Mouse (Mus musculus): Measurements from ENCODE around the gene Ppfia3. TPM values are rescaled to one million over a fixed set of nuclear protein-coding genes. Genes with fewer than 3 reads are reported as not detected.

Ppfia3 gene
- total and polyA plus RNA-seq, 3 experiments = 0.11 to 0.26 (median 0.14) TPM

GRCm38 (mm10) chr7:45346905-45347304 is 19.9 kb downstream of the Ppfia3 start:
- 66% methylated on average over 13 of the region's 13 CpGs for whole genome bisulfite sequencing
- H3K36me3 ChIP-seq (ENCODE audit: control insufficient read depth, insufficient read depth, low read length) = no peaks in the 10 kb centered on the region
- no peak overlapping the region for H3K27ac ChIP-seq
- H3K27me3 ChIP-seq (ENCODE audit: control insufficient read depth, insufficient read depth, low read length) = no peaks in the 10 kb centered on the region
- H3K79me2 ChIP-seq (replicated peaks; ENCODE audit: control insufficient read depth, insufficient read depth, low read length) = no peaks in the 10 kb centered on the region
- no peak overlapping the region for H3K9ac ChIP-seq (ENCODE audit: low read depth, low read length)
- no peak overlapping the region for H3K4me3 ChIP-seq
- intact Hi-C loops (cut with DNase I) = no loop called here
- H3K4me1 ChIP-seq (ENCODE audit: control insufficient read depth, insufficient read depth, low read length) = no peaks in the 10 kb centered on the region
- TF ChIP-seq EP300 (IDR thresholded peaks at IDR 0.05; ENCODE audit: insufficient read depth, low read depth, low read length) (no peak), POLR2A (IDR thresholded peaks at IDR 0.05; ENCODE audit: insufficient read depth, low read depth, low read length) (no peak), CTCF (IDR thresholded peaks at IDR 0.05) (no peak)
- no peak for DNase-seq

GRCm38 (mm10) chr7:45343543-45343942 is 23.3 kb downstream of the Ppfia3 start:
- Histone ChIP-seq H3K9ac (ENCODE audit: low read depth, low read length) (no peak overlapping the region), H3K4me3 (no peak overlapping the region), H3K4me1 (ENCODE audit: control insufficient read depth, insufficient read depth, low read length) (peaks cover 12% of the 10 kb centered on the region), H3K27ac (no peak overlapping the region), H3K79me2 (replicated peaks; ENCODE audit: control insufficient read depth, insufficient read depth, low read length) (no peaks in the 10 kb centered on the region), H3K27me3 (ENCODE audit: control insufficient read depth, insufficient read depth, low read length) (no peaks in the 10 kb centered on the region), H3K36me3 (ENCODE audit: control insufficient read depth, insufficient read depth, low read length) (no peaks in the 10 kb centered on the region)
- intact Hi-C loops (cut with DNase I) = loop anchor here (5.0 kb wide), 1 partner anchor 36 kb away; no protein-coding TSS in a partner anchor
- WGBS = 19% methylated on average over 13 of the region's 13 CpGs
- no peak for DNase-seq
- TF ChIP-seq POLR2A (IDR thresholded peaks at IDR 0.05; ENCODE audit: insufficient read depth, low read depth, low read length) (no peak), EP300 (IDR thresholded peaks at IDR 0.05; ENCODE audit: insufficient read depth, low read depth, low read length) (no peak), CTCF (IDR thresholded peaks at IDR 0.05) (peak; percentile 23)

- Histone ChIP-seq H3K79me2 (replicated peaks; ENCODE audit: control insufficient read depth, insufficient read depth, low read length) (no peaks in the 10 kb centered on the region), H3K9ac (ENCODE audit: low read depth, low read length) (no peak overlapping the region), H3K36me3 (ENCODE audit: control insufficient read depth, insufficient read depth, low read length) (no peaks in the 10 kb centered on the region), H3K4me3 (no peak overlapping the region), H3K27me3 (ENCODE audit: control insufficient read depth, insufficient read depth, low read length) (no peaks in the 10 kb centered on the region), H3K4me1 (ENCODE audit: control insufficient read depth, insufficient read depth, low read length) (peaks cover 13% of the 10 kb centered on the region), H3K27ac (no peak overlapping the region)
- TF ChIP-seq POLR2A (IDR thresholded peaks at IDR 0.05; ENCODE audit: insufficient read depth, low read depth, low read length) (no peak), EP300 (IDR thresholded peaks at IDR 0.05; ENCODE audit: insufficient read depth, low read depth, low read length) (no peak), CTCF (IDR thresholded peaks at IDR 0.05) (no peak)
- intact Hi-C loops (cut with DNase I) = loop anchor here (5.0 kb wide), 1 partner anchor 35 kb away; no protein-coding TSS in a partner anchor
- 90% methylated on average over 11 of the region's 11 CpGs for WGBS
- DNase-seq = no peak
Measured at GRCm38 (mm10) chr7:45342081-45342480, 24.7 kb downstream of the Ppfia3 start.

GRCm38 (mm10) chr7:45341303-45341702 is 25.5 kb downstream of the Ppfia3 start:
- WGBS = 4% methylated on average over 8 of the region's 8 CpGs
- H3K79me2 ChIP-seq (replicated peaks; ENCODE audit: control insufficient read depth, insufficient read depth, low read length) = no peaks in the 10 kb centered on the region
- TF ChIP-seq CTCF (IDR thresholded peaks at IDR 0.05) (peak; percentile 81), EP300 (IDR thresholded peaks at IDR 0.05; ENCODE audit: insufficient read depth, low read depth, low read length) (0 out of 2 replicates have a peak, but pooled peaks have one; percentile 41), POLR2A (IDR thresholded peaks at IDR 0.05; ENCODE audit: insufficient read depth, low read depth, low read length) (0 out of 2 replicates have a peak, but pooled peaks have one; percentile 9)
- DNase-seq = peak; percentile 68 to 73
- H3K27ac ChIP-seq = no peak overlapping the region; the same call in 1 of the 2 replicates
- H3K4me1 ChIP-seq (ENCODE audit: control insufficient read depth, insufficient read depth, low read length) = peaks cover 13% of the 10 kb centered on the region
- H3K4me3 ChIP-seq = no peak overlapping the region
- no peaks in the 10 kb centered on the region for H3K36me3 ChIP-seq (ENCODE audit: control insufficient read depth, insufficient read depth, low read length)
- H3K9ac ChIP-seq (ENCODE audit: low read depth, low read length) = no peak overlapping the region
- no peaks in the 10 kb centered on the region for H3K27me3 ChIP-seq (ENCODE audit: control insufficient read depth, insufficient read depth, low read length)
- intact Hi-C loops (cut with DNase I) = loop anchor here (5.0 kb wide), 1 partner anchor 34 kb away; no protein-coding TSS in a partner anchor

- no peaks in the 10 kb centered on the region for H3K36me3 ChIP-seq (ENCODE audit: control insufficient read depth, insufficient read depth, low read length)
- H3K9ac ChIP-seq (ENCODE audit: low read depth, low read length) = no peak overlapping the region
- H3K27me3 ChIP-seq (ENCODE audit: control insufficient read depth, insufficient read depth, low read length) = no peaks in the 10 kb centered on the region
- peaks cover 13% of the 10 kb centered on the region for H3K4me1 ChIP-seq (ENCODE audit: control insufficient read depth, insufficient read depth, low read length)
- 2% methylated on average over 11 of the region's 11 CpGs for WGBS
- intact Hi-C loops (cut with DNase I) = loop anchor here (5.0 kb wide), 1 partner anchor 33 kb away; no protein-coding TSS in a partner anchor
- H3K4me3 ChIP-seq = no peak overlapping the region; the same call in 1 of the 2 replicates
- H3K79me2 ChIP-seq (replicated peaks; ENCODE audit: control insufficient read depth, insufficient read depth, low read length) = no peaks in the 10 kb centered on the region
- peak; percentile 60 to 68 for DNase-seq
- TF ChIP-seq EP300 (IDR thresholded peaks at IDR 0.05; ENCODE audit: insufficient read depth, low read depth, low read length) = no peak
- TF ChIP-seq CTCF (IDR thresholded peaks at IDR 0.05) = no peak
- no peak for TF ChIP-seq POLR2A (IDR thresholded peaks at IDR 0.05; ENCODE audit: insufficient read depth, low read depth, low read length)
- peak overlapping the region; percentile 2; the same call in 1 of the 2 replicates for H3K27ac ChIP-seq
Measured at GRCm38 (mm10) chr7:45340669-45341068, 26.1 kb downstream of the Ppfia3 start.

- no peaks in the 10 kb centered on the region for H3K27me3 ChIP-seq (ENCODE audit: control insufficient read depth, insufficient read depth, low read length)
- intact Hi-C loops (cut with DNase I) = loop anchor here (5.0 kb wide), 1 partner anchor 33 kb away; no protein-coding TSS in a partner anchor
- WGBS = 18% methylated on average over 11 of the region's 11 CpGs
- TF ChIP-seq EP300 (IDR thresholded peaks at IDR 0.05; ENCODE audit: insufficient read depth, low read depth, low read length) = no peak
- no peak for TF ChIP-seq CTCF (IDR thresholded peaks at IDR 0.05)
- TF ChIP-seq POLR2A (IDR thresholded peaks at IDR 0.05; ENCODE audit: insufficient read depth, low read depth, low read length) = 0 out of 2 replicates have a peak, but pooled peaks have one; percentile 4
- H3K4me3 ChIP-seq = peak overlapping the region; percentile 46; the same call in 1 of the 2 replicates
- H3K27ac ChIP-seq = no peak overlapping the region; the same call in 1 of the 2 replicates
- no peaks in the 10 kb centered on the region for H3K79me2 ChIP-seq (replicated peaks; ENCODE audit: control insufficient read depth, insufficient read depth, low read length)
- no peaks in the 10 kb centered on the region for H3K36me3 ChIP-seq (ENCODE audit: control insufficient read depth, insufficient read depth, low read length)
- peaks cover 13% of the 10 kb centered on the region for H3K4me1 ChIP-seq (ENCODE audit: control insufficient read depth, insufficient read depth, low read length)
- no peak for DNase-seq
- 0 out of 2 replicates have a peak overlapping the region, but pooled peaks have one; percentile 8 for H3K9ac ChIP-seq (ENCODE audit: low read depth, low read length)
Measured at GRCm38 (mm10) chr7:45340066-45340442, 26.8 kb downstream of the Ppfia3 start.
